Mouse (Mus musculus) cerebellum, postnatal 36 days (tissue): Measurements from ENCODE around the gene Myb.

Experiments
- DNase-seq, 2 experiments: peaks; one replicate each; pipeline ENCODE4 v3.0.0; 2021 to 2022; ENCODE audit warnings: mixed read lengths in 2 of 2

Gene Myb

DNA sequence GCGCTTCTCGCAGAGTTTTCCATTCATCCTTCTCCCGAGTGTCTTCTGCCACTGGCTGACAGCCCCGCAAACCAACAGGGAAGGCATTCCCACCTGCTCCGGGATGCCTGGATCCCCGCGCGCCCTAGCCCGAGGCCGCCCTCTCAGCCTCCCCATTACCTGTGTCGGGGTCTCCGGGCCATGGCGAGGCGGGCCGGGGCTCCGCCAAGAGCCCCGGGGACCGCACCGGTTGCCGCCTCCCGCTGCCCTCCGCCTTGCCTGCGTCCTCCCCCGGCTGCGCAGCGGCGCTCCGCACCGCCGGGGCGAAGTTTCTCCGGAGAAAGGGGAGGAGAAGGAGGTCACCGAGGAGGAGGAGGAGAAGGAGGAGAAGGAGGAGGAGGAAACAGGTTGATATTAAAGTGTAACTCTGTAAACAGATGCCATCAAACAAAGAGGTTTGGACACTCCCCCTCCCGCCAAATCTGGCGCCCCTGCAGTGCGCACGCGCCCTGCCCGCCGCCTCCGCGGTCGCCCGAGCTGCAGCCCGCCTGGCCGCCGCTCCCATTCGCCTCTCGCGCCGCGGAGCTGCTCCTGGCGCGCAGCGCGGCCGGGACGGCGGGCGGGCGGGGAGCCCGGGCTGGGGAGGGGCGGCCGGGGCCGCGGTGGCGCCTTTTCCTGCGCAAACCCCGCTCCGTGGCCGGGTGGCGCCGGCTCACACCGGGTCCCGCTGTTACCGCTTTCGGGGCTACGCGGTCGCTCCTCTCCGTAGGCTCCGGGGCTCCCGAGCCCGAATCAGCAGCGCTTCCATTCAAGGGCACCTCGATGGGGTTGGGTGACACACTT, at the start of gene Myb:
Myb (minus strand) TSS at position 448 of the 822 bp plus-strand sequence.
- DNase-seq, result peak; percentile 50 to 56

DNA sequence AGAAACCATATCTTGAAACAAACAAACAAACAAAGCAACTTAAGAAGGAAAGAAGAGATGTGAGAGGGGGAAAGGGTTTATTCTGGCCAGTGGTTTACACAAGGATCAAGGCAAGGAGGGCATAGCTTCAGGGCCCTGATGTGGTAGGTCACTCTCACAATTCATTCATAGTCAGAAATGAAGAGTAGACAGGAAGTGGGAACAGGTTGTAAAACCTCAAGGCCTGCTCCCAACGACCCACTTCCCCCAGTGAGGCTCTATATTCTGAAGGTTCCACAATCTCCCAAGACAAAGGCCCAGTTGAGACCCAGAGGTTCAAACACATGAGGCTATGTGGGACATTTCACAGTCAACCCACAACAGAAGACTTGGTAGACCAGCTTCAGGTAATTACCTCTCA, 46.6 kb upstream of the Myb start:
- DNase-seq, result no peak

DNA sequence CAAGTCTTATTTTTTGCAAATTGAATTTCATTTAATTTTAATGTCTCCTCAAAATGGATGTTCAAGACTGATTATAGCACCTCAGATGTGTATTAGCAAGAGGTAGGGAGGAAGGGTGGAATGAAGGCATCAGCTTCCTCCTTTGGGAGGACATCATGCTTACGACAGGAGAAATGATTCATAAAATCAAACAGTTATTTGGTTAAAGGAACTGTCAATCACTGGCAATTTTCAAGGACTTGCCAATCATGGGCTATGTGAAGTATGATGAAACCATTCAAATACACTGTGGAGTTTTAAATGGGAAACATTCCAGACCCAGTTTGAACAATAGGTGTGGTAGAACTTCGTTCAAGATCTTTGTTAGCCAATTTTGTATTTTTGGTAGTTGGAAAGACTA, 45.4 kb upstream of the Myb start:
- DNase-seq, result no peak

- no peak for DNase-seq
Observed at GRCm38 (mm10) chr10:21204496-21205085, 43.8 kb upstream of the Myb start.

- DNase-seq, result no peak
Observed at GRCm38 (mm10) chr10:21203886-21204285, 43.1 kb upstream of the Myb start.

GRCm38 (mm10) chr10:21203461-21203860, 42.7 kb upstream of the Myb start:
- no peak for DNase-seq

DNA sequence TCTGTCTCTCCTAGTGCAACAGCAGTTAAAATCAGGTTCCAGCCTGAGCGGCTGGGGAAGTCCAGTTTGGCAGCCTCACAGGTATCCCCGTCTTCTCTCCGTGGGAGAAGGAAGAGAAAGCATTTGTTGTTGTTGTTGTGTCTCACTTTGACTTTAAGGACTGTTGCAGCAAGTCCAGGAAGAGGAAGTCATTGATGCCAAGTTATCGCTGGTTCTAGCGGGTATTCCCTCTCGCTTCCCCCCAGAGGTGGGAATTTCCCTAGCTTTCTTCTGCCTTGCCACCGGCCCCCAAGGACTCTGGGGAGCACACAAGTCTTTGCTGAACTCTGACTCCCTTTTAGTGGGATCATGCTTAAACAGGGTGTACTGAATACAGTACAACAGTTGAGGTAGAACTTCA, 40.0 kb upstream of the Myb start:
- DNase-seq, result no peak

DNA sequence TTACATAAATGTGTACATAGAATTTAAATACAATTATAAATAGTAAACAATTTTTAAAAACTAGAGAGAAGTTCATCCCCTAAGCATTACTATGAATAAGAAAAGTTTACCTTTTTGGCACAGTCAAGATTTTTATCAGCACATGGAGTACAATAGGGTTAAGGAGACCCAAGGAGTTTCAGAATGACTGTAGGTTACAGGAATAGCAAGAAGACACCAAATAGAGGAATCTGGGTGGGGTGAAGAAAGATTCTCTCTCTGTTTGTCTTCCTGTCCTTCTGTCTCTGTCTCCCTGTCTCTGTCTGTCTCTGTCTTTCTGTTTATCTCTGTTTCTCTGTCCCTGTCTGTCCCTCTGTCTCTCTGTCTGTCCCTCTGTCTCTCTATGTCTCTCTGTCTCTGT, 39.5 kb upstream of the Myb start:
- no peak for DNase-seq

- DNase-seq, result no peak
Observed at GRCm38 (mm10) chr10:21196646-21197116, 35.9 kb upstream of the Myb start.

DNA sequence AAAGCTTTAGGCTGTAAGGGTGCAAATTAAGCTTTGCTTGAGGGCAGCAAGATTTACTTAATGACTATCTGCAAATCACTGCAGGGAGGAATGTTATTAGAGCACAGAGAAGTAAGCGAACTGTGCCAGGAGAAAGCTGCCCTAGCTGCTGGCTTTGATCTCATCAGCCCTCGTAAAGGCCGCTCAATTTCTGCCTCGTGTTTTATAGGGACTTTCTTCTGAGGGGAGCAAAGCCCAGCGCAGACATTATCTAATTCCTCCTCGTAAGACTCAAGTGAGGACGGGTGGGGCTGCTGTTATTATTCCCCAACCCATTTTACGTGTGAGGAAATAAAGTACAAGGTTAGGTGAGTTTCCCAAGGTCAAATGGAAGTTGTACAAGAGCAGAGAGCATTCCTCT, 34.8 kb upstream of the Myb start:
- DNase-seq, result no peak

DNA sequence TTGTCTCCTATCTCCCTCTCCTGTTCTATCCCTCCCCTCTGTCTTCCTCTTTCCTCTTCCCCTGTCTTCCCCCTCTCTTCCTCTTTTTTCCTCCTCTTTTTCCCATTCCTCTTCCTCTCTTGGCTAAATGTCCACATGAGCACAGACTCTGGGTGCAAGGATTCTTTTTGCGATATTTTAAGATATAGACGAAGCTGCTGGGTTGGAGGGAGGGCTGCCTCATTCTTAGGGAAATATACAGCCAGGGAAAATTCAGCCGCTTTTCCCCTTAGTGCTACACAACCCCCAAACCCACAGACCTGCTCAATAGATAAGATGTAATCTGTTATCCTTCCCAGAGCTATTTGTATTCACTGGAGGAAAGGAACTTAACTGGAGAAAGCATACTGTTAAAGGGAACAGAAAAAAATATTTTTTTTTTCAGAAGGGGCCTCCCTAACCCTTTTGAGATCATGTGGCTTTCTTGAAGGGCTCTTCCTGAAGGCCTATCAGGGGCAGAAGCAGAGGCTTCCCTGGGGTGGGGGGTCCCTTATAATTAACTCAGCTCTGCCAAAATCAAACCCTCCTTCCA, 33.2 kb upstream of the Myb start:
- no peak for DNase-seq

DNA sequence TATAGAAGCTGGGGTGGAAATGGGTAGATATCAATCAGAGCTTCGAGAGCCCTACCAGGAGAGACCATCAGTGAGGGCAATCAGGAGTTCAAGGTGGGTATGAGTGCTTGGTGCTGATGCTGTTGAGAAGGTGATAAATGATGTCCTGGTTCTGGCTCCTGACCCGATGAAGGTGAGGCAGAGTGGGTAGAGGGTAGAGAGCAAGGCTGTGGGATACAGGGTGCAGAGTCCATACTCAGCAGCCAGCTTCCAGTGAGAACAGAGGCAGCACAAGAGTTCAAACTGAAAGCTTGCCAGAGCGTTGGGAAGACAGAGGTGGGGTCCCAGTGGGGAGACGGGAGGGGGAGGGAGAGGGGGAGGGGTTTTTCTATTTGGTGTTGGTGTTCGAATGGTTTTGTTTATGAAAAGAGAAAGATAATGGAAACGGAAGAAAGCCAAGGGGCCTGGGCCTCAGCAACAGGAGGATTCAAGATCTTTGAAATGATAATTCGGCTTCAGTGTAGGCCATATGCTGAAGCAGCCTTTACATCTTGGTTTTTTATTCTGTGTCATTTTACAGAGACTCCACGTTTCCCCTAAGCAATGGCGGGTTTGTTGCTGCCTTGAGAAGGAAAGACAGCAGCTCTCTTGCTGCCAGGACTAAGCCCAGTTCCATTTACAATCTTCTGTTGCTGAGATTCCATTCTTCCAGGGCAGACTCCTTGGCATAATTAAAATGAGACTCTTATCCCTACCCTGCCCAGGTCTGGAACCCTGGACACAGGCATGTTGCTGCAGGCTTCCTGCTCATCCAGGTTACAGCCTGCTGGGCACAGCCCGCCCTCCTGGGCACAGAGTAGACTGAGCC, 32.5 kb upstream of the Myb start:
- DNase-seq, result no peak

- no peak for DNase-seq
Observed at GRCm38 (mm10) chr10:21192436-21192835, 31.7 kb upstream of the Myb start.

DNA sequence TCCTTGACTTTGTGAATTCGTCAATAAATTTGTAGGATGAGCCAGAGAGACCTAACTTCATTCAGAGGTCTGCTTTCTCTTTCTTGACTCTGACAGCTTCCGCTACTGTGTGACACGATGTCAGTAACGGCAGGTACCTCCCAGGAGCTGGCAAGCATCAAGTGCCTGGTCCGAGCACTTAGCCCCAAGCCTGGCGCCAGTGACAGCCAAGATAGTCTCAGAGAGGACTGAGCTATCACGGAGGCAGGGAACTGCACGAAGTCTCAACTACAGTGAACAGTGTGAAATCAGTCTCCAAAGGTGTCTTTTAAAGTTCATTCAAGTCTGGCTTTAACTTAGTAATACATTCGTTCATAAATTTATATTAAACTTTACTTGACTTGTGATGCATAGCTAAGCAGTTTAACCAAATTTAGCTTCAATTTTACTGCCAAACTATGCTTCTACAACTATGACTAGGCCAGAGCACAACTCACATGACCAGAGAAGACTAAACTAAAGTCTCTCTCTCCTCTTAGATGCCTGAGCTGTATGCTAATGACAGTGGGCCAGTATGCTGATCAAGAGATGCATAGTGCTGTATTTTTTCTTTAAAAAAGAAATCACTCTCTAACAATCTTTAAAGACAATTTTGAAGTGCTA, 29.1 kb upstream of the Myb start:
- no peak for DNase-seq

GRCm38 (mm10) chr10:21189275-21189601, 28.5 kb upstream of the Myb start:
- no peak for DNase-seq

DNA sequence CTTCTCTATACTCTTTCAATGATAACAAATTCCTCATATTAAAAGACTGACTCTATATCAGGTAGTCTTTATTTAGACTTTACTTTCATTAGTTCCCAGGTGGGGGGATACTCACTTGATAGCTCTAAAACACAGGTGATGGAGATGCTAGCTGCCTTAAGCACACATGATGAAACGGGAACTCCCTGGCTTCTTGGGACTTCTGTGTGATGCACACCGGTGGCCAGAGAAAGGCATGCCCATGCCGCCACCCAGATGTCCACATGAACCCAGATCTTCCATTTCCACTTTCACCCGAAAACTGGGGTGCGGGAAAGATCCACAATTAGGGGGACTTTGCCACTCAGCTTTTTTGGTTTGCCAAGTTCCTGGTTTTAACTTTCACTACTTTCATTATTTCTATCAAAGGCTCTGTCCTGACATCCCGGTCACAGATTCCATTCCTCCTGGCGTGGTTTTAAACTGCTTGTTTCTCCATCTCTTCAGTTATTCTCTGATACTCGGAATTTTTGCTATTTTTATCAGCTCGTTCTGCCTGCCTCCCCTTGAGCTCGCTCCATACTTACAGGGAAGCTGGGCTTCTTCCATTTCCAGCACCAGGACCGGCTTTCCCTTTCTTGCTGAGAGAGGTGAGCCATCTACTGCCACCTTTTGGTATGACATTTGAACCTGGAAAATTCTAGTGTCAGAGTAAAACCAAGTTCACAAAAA, 27.9 kb upstream of the Myb start:
- DNase-seq, result peak; percentile 38 to 55

DNA sequence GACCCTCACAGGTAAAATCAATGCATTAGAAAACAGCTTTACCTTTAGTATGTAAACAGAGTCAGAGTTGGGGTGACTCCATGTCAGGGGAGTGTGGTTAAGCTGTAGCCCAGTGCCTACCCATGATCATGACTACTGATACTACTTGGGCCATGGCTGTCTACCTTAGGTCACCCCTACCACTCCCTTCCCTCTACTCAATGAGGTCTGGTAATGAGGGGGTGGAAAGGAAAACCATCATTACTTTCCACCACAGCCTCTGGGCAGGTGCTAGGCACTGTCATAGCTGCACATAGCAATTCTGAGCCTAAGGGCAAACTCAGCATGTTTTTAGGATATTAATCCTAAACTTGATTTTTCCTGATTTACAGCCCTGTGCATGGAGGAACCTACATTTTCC, 27.1 kb upstream of the Myb start:
- no peak for DNase-seq

GRCm38 (mm10) chr10:21186733-21187132, 25.9 kb upstream of the Myb start:
- DNase-seq, result no peak

DNA sequence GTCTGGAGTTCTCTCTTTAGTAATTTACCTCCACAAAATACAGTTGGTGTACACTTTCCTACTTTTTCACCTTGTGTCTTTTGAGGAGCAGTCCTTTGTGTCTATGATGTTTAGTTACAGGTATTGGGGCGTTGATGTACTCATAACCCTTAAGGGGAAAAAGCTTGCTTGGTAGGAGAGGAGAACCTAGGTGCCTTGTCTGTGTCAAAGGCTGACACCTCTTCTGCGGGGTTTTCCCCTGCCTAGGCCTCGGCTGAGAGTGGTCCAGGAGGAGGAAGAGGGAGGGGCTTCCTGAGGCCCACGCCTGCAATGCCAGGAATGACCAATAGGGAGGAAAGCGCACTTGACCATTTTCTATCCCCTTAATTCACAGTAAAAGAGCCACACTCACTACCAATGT, 17.9 kb upstream of the Myb start:
- DNase-seq, result no peak

DNA sequence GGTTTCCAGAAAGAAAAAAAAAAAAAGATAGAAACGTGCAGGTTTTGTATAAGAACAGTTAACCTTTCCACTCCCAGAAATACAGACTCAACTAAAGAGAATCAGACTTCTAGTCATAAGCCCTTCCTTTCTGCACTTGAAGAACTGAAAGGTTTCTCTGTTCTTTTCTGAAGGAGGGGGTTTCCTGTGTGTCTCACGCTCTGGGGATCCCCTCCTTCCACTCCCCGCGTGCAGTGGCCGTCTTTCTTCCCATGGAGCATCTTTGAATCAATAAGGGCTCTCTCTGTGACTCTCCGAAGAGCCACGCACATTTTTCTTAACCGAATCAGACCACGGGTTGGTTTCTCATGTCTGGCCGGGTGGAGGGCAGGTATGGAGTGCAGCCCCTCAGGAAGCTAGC, 17.5 kb upstream of the Myb start:
- DNase-seq, result no peak

DNA sequence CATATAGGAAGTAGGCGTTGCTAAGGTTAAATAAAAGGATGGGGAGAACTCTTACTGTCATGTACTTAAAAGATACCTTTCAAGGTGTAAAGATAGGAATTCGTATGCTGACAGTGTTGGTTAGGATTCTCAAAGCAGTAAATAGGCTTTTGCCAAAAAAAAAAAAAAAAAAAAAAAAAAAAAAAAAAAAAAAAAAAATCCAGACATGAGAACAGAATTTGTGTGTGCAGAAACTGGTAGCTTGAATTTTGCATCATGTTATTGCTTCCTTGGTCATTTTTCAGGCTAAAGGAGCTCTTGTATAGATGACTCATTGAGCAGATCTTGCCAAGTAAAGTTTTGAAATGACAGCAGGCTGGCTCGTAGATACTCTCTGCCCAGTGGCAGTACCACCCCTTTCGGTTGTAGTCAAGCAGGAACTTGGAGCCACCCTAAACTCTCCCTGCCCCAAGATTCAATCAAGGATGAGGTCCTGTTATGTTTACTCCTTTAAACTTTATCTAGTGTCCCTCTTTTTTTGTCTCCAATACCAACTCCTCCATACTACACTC, 11.9 kb upstream of the Myb start:
- DNase-seq, result no peak

- no peak for DNase-seq
Observed at GRCm38 (mm10) chr10:21168466-21168865, 7.7 kb upstream of the Myb start.
